Mouse (Mus musculus): ENCODE data around the gene Mbd5. TPM values are rescaled to one million over a fixed set of nuclear protein-coding genes. Genes with fewer than 3 reads are reported as not detected.
"Not testable (repeated sequence)": the region's sequence is repeated elsewhere in the genome, so short reads cannot be mapped to it uniquely, and the experiment has no call there.

Gene Mbd5
- polyA plus RNA-seq, 1 experiment from 2014 or later = 33.8 TPM

DNA sequence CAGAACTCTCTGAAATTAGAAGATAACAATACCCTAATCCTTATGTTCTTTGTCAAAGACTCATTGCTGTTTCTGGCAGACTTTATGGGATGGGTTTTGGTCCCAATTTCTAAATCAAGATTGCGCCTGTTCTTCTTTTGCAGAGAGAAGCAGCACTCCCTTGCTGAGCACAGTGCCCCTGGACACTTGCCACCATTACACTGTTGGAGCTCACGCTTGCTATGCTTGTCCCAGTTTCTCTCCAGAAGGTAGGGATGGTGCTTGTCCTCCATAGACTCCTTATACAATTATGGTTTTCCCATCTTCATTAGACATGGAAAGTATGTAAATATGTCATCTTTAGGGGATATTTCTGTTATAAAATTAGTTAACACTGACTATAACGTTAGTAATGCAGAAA, 220.5 kb downstream of the Mbd5 start:
- Histone ChIP-seq H3K4me2 (ENCODE audit: low read depth, low read length) (no peak overlapping the region), H3K36me3 (replicated peaks; ENCODE audit: control insufficient read depth, insufficient read depth, low read depth, low read length) (no peaks in the 10 kb centered on the region), H3K27ac (replicated peaks; ENCODE audit: low read depth, low read length) (no peak overlapping the region), H3K9me3 (replicated peaks; ENCODE audit: control insufficient read depth, low read length) (no peaks in the 10 kb centered on the region), H3K27me3 (ENCODE audit: control insufficient read depth, insufficient read depth, low read length) (no peaks in the 10 kb centered on the region), H3K4me1 (ENCODE audit: control insufficient read depth, insufficient read depth, low read length) (no peaks in the 10 kb centered on the region), H3K9ac (replicated peaks; ENCODE audit: low read length) (no peak overlapping the region), H3K4me3 (ENCODE audit: low read depth, low read length) (no peak overlapping the region)
- ATAC-seq (replicated peaks; ENCODE audit: insufficient number of reproducible peaks, low FRiP score, low TSS enrichment, low read depth) = no peak
- DNase-seq (ENCODE audit: low spot score) = no peak
- WGBS = 96% methylated on average over 3 of the region's 3 CpGs

DNA sequence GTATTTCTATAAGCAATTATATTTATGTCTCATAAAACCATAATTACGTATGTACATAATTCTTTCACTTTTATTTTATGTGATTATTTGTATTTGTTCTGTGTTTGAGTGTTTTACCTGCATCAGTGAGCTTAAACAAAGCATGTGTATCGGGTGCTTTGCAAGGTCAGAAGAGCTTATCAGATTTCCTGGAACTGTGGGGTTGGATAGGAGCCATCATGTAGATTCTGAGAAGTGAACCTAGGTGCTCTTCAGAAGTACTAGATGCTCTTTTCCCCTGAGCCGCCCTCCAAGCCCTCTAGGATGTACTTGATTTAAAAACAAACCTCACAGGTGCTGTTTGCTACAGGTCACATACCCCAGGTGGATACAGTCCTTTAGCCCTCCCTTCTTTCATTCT, 227.7 kb downstream of the Mbd5 start:
- Histone ChIP-seq H3K9ac (replicated peaks; ENCODE audit: low read length) (no peak overlapping the region), H3K4me3 (ENCODE audit: low read depth, low read length) (no peak overlapping the region), H3K27me3 (ENCODE audit: control insufficient read depth, insufficient read depth, low read length) (no peaks in the 10 kb centered on the region), H3K9me3 (replicated peaks; ENCODE audit: control insufficient read depth, low read length) (no peaks in the 10 kb centered on the region), H3K4me2 (ENCODE audit: low read depth, low read length) (no peak overlapping the region), H3K36me3 (replicated peaks; ENCODE audit: control insufficient read depth, insufficient read depth, low read depth, low read length) (no peaks in the 10 kb centered on the region), H3K4me1 (ENCODE audit: control insufficient read depth, insufficient read depth, low read length) (no peaks in the 10 kb centered on the region), H3K27ac (replicated peaks; ENCODE audit: low read depth, low read length) (no peak overlapping the region)
- 87% methylated on average over 3 of the region's 3 CpGs for WGBS
- DNase-seq (ENCODE audit: low spot score) (no peak), ATAC-seq (replicated peaks; ENCODE audit: insufficient number of reproducible peaks, low FRiP score, low TSS enrichment, low read depth) (no peak)

- H3K27me3 ChIP-seq (ENCODE audit: control insufficient read depth, insufficient read depth, low read length) = no peaks in the 10 kb centered on the region
- no peaks in the 10 kb centered on the region for H3K36me3 ChIP-seq (replicated peaks; ENCODE audit: control insufficient read depth, insufficient read depth, low read depth, low read length)
- 79% methylated on average over 2 of the region's 2 CpGs for whole genome bisulfite sequencing
- no peak overlapping the region for H3K27ac ChIP-seq (replicated peaks; ENCODE audit: low read depth, low read length)
- DNase-seq (ENCODE audit: low spot score) (no peak), ATAC-seq (replicated peaks; ENCODE audit: insufficient number of reproducible peaks, low FRiP score, low TSS enrichment, low read depth) (no peak)
- H3K4me1 ChIP-seq (ENCODE audit: control insufficient read depth, insufficient read depth, low read length) = no peaks in the 10 kb centered on the region
- H3K9ac ChIP-seq (replicated peaks; ENCODE audit: low read length) = no peak overlapping the region
- H3K4me3 ChIP-seq (ENCODE audit: low read depth, low read length) = no peak overlapping the region
- H3K4me2 ChIP-seq (ENCODE audit: low read depth, low read length) = no peak overlapping the region
- no peaks in the 10 kb centered on the region for H3K9me3 ChIP-seq (replicated peaks; ENCODE audit: control insufficient read depth, low read length)
Measured at GRCm38 (mm10) chr2:49190984-49191383, 241.7 kb downstream of the Mbd5 start.

DNA sequence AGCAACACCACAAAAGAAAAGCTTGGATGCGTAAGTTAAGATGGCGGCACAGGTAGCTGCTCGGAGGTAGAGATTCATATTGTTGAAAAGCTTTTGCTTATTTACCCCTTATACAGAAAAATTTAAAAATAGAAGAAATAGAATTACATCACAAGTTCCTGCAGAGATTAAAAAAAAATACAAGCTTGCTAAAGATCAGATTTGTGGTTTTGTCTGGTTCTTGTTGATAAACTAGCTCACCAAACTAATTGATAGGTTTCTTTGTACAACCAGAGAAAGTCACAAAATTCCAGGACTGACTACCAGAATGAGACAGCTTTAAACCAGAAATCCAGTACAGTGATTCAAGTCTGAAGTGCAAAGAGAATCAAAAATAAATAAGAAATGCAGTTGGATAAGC, 242.4 kb downstream of the Mbd5 start:
- Histone ChIP-seq H3K9ac (replicated peaks; ENCODE audit: low read length) (no peak overlapping the region), H3K4me2 (ENCODE audit: low read depth, low read length) (no peak overlapping the region), H3K9me3 (replicated peaks; ENCODE audit: control insufficient read depth, low read length) (no peaks in the 10 kb centered on the region), H3K4me3 (ENCODE audit: low read depth, low read length) (no peak overlapping the region), H3K27ac (replicated peaks; ENCODE audit: low read depth, low read length) (no peak overlapping the region), H3K27me3 (ENCODE audit: control insufficient read depth, insufficient read depth, low read length) (no peaks in the 10 kb centered on the region), H3K4me1 (ENCODE audit: control insufficient read depth, insufficient read depth, low read length) (no peaks in the 10 kb centered on the region), H3K36me3 (replicated peaks; ENCODE audit: control insufficient read depth, insufficient read depth, low read depth, low read length) (no peaks in the 10 kb centered on the region)
- WGBS = 98% methylated on average over 3 of the region's 3 CpGs
- no peak for ATAC-seq (replicated peaks; ENCODE audit: insufficient number of reproducible peaks, low FRiP score, low TSS enrichment, low read depth)
- DNase-seq (ENCODE audit: low spot score) = no peak

DNA sequence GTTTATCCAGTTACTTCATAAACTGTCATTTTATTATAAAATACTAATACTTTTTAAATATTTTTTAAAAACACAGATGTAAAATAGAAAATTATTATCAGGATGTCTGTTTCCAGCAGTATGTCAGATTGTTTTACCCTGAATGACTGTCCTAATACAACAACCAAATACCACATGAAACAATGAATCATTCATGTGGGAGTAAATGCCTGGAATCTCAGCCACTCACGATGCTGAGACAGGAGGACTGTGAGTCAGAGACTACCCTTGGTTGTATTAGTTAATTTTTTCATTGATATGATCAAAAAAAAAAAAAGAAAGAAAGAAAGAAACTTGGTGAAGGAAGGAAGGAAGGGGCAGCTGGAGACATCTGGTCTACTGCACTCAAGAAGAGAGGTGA, 254.8 kb downstream of the Mbd5 start:
- no peak for DNase-seq (ENCODE audit: low spot score)
- H3K36me3 ChIP-seq (replicated peaks; ENCODE audit: control insufficient read depth, insufficient read depth, low read depth, low read length) = no peaks in the 10 kb centered on the region
- WGBS = 53% methylated on average over 1 of the region's 1 CpGs
- no peak for ATAC-seq (replicated peaks; ENCODE audit: insufficient number of reproducible peaks, low FRiP score, low TSS enrichment, low read depth)
- no peak overlapping the region for H3K4me3 ChIP-seq (ENCODE audit: low read depth, low read length)
- no peak overlapping the region for H3K9ac ChIP-seq (replicated peaks; ENCODE audit: low read length)
- no peaks in the 10 kb centered on the region for H3K4me1 ChIP-seq (ENCODE audit: control insufficient read depth, insufficient read depth, low read length)
- no peaks in the 10 kb centered on the region for H3K9me3 ChIP-seq (replicated peaks; ENCODE audit: control insufficient read depth, low read length)
- no peak overlapping the region for H3K27ac ChIP-seq (replicated peaks; ENCODE audit: low read depth, low read length)
- no peaks in the 10 kb centered on the region for H3K27me3 ChIP-seq (ENCODE audit: control insufficient read depth, insufficient read depth, low read length)
- H3K4me2 ChIP-seq (ENCODE audit: low read depth, low read length) = no peak overlapping the region

- 90% methylated on average over 1 of the region's 1 CpGs for WGBS
- not testable (repeated sequence) for H3K4me3 ChIP-seq (ENCODE audit: low read depth, low read length); H3K36me3 ChIP-seq (replicated peaks; ENCODE audit: control insufficient read depth, insufficient read depth, low read depth, low read length); H3K4me2 ChIP-seq (ENCODE audit: low read depth, low read length); DNase-seq (ENCODE audit: low spot score); H3K27me3 ChIP-seq (ENCODE audit: control insufficient read depth, insufficient read depth, low read length); H3K27ac ChIP-seq (replicated peaks; ENCODE audit: low read depth, low read length); H3K9ac ChIP-seq (replicated peaks; ENCODE audit: low read length); H3K4me1 ChIP-seq (ENCODE audit: control insufficient read depth, insufficient read depth, low read length); ATAC-seq (replicated peaks; ENCODE audit: insufficient number of reproducible peaks, low FRiP score, low TSS enrichment, low read depth); H3K9me3 ChIP-seq (replicated peaks; ENCODE audit: control insufficient read depth, low read length)
Measured at GRCm38 (mm10) chr2:49205692-49206091, 256.4 kb downstream of the Mbd5 start.

DNA sequence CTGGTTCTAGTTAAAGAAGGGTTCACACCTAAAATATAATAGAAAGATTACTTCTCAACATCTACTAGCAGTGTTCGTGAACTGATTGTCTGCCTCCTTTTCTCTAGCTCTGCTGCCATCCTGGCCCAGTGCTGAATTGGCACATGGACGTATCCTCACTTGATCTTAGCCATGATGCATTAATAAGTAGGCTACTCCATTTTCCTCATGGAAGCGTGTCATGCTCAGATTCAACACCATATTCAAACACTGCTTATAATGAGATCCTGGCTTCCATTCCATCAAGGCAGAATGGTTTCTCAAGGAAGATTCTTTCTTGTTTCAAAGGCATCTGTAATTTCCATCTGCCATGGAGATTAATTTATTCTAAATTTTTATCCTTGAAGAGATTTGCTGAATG, 260.0 kb downstream of the Mbd5 start:
- ATAC-seq (replicated peaks; ENCODE audit: insufficient number of reproducible peaks, low FRiP score, low TSS enrichment, low read depth) (no peak), DNase-seq (ENCODE audit: low spot score) (no peak)
- Histone ChIP-seq H3K9ac (replicated peaks; ENCODE audit: low read length) (no peak overlapping the region), H3K9me3 (replicated peaks; ENCODE audit: control insufficient read depth, low read length) (no peaks in the 10 kb centered on the region), H3K4me2 (ENCODE audit: low read depth, low read length) (no peak overlapping the region), H3K4me1 (ENCODE audit: control insufficient read depth, insufficient read depth, low read length) (no peaks in the 10 kb centered on the region), H3K27ac (replicated peaks; ENCODE audit: low read depth, low read length) (no peak overlapping the region), H3K4me3 (ENCODE audit: low read depth, low read length) (no peak overlapping the region), H3K36me3 (replicated peaks; ENCODE audit: control insufficient read depth, insufficient read depth, low read depth, low read length) (no peaks in the 10 kb centered on the region), H3K27me3 (ENCODE audit: control insufficient read depth, insufficient read depth, low read length) (no peaks in the 10 kb centered on the region)
- 90% methylated on average over 3 of the region's 3 CpGs for WGBS

DNA sequence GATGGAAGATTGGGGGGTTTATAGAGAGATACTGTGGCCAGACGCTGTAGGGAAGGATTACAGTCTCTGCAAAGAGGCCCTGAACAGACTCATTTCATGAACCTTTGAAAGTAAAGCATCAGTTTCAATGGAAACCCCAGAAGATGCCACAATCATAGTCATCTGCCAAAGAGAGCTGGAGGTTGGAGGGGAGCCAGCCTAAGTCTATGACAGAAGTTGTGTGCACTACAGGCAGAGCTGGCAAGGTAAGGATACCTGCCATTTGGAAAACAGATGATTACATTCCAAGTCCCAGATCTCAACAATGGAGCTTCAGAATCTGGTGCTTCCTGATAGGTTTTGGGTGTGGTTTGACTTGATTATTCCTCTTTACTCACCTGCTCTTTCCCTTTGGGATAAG, 261.1 kb downstream of the Mbd5 start:
- Histone ChIP-seq H3K9ac (replicated peaks; ENCODE audit: low read length) (no peak overlapping the region), H3K4me3 (ENCODE audit: low read depth, low read length) (no peak overlapping the region), H3K27me3 (ENCODE audit: control insufficient read depth, insufficient read depth, low read length) (no peaks in the 10 kb centered on the region), H3K36me3 (replicated peaks; ENCODE audit: control insufficient read depth, insufficient read depth, low read depth, low read length) (no peaks in the 10 kb centered on the region), H3K4me2 (ENCODE audit: low read depth, low read length) (no peak overlapping the region), H3K9me3 (replicated peaks; ENCODE audit: control insufficient read depth, low read length) (no peaks in the 10 kb centered on the region), H3K27ac (replicated peaks; ENCODE audit: low read depth, low read length) (no peak overlapping the region), H3K4me1 (ENCODE audit: control insufficient read depth, insufficient read depth, low read length) (no peaks in the 10 kb centered on the region)
- ATAC-seq (replicated peaks; ENCODE audit: insufficient number of reproducible peaks, low FRiP score, low TSS enrichment, low read depth) = no peak
- WGBS = 88% methylated on average over 1 of the region's 1 CpGs
- DNase-seq (ENCODE audit: low spot score) = no peak

GRCm38 (mm10) chr2:49229725-49230124, 280.4 kb downstream of the Mbd5 start:
- no peak overlapping the region for H3K4me2 ChIP-seq (ENCODE audit: low read depth, low read length)
- H3K36me3 ChIP-seq (replicated peaks; ENCODE audit: control insufficient read depth, insufficient read depth, low read depth, low read length) = no peaks in the 10 kb centered on the region
- H3K27me3 ChIP-seq (ENCODE audit: control insufficient read depth, insufficient read depth, low read length) = no peaks in the 10 kb centered on the region
- H3K4me1 ChIP-seq (ENCODE audit: control insufficient read depth, insufficient read depth, low read length) = no peaks in the 10 kb centered on the region
- DNase-seq (ENCODE audit: low spot score) = no peak
- no peak overlapping the region for H3K27ac ChIP-seq (replicated peaks; ENCODE audit: low read depth, low read length)
- H3K9ac ChIP-seq (replicated peaks; ENCODE audit: low read length) = no peak overlapping the region
- H3K4me3 ChIP-seq (ENCODE audit: low read depth, low read length) = no peak overlapping the region
- H3K9me3 ChIP-seq (replicated peaks; ENCODE audit: control insufficient read depth, low read length) = no peaks in the 10 kb centered on the region
- no peak for ATAC-seq (replicated peaks; ENCODE audit: insufficient number of reproducible peaks, low FRiP score, low TSS enrichment, low read depth)

Measured in embryonic facial prominence, embryonic 11.5 days (tissue).